Mouse (Mus musculus) intestine, postnatal 0 days (tissue): ENCODE results near the gene Cyp4f14. TPM values are rescaled to one million over a fixed set of nuclear protein-coding genes. Genes with fewer than 3 reads are reported as not detected.

ENCODE experiments used
- ATAC-seq: fragments of 200-750 bp; cut with Nextera tagmentation; 2 replicates; pipeline ENCODE4 v1.8.0; 2017; ENCODE audit warnings: mild to moderate bottlenecking, moderate TSS enrichment, moderate library complexity
- H3K27ac ChIP-seq: fragments of 300-500 bp; sonication (generic); 2 replicates; pipeline ENCODE4 v1.5.1; 2014; ENCODE audit warnings: mild to moderate bottlenecking, low read depth, low read length, moderate library complexity
- H3K27me3 ChIP-seq: fragments of 300-500 bp; sonication (generic); replicated peaks from 2 replicates; pipeline ENCODE4 v1.6.1; 2014; ENCODE audit warnings: low read length, mixed read lengths; ENCODE audit not compliant: control insufficient read depth, insufficient read depth
- H3K36me3 ChIP-seq: fragments of 300-500 bp; sonication (generic); 2 replicates; pipeline ENCODE4 v1.6.1; 2014; ENCODE audit warnings: mild to moderate bottlenecking, moderate library complexity; ENCODE audit not compliant: control insufficient read depth, insufficient read depth
- H3K4me1 ChIP-seq: fragments of 300-500 bp; sonication (generic); replicated peaks from 2 replicates; pipeline ENCODE4 v1.6.1; 2014; ENCODE audit warnings: antibody characterized with exemption, low read length, mixed read lengths; ENCODE audit not compliant: control insufficient read depth, insufficient read depth
- H3K4me2 ChIP-seq: fragments of 300-500 bp; sonication (generic); replicated peaks from 2 replicates; pipeline ENCODE4 v1.6.1; 2014; ENCODE audit warnings: low read depth, mild to moderate bottlenecking, moderate library complexity
- H3K4me3 ChIP-seq: fragments of 300-500 bp; sonication (generic); 2 replicates; pipeline ENCODE4 v1.5.1; 2014; ENCODE audit warnings: low read depth, low read length
- H3K9ac ChIP-seq: fragments of 300-500 bp; sonication (generic); 2 replicates; pipeline ENCODE4 v1.6.1; 2014; ENCODE audit warnings: mild to moderate bottlenecking, low read depth, low read length
- H3K9me3 ChIP-seq: fragments of 300-500 bp; sonication (generic); 2 replicates; pipeline ENCODE4 v1.6.1; 2016; ENCODE audit warnings: mixed run types; ENCODE audit not compliant: control insufficient read depth
- CTCF ChIP-seq: sonication (generic); IDR thresholded peaks from 2 replicates; pipeline ENCODE4 v1.5.1; 2016; ENCODE audit warnings: low read depth, mild to moderate bottlenecking, control low read depth, antibody characterized with exemption, moderate library complexity
- WGBS: fragments of 180-500 bp; shearing (Covaris S2); extraction: QIAGEN DNeasy Blood & Tissue Kit; methylation state at CpG from one replicate; pipeline ENCODE4 v1.1.7; 2014; 5-methylcytosine and 5-hydroxymethylcytosine counted together
- polyA plus RNA-seq: library from polyadenylated mRNA; unstranded; fragments of >200 nt; fragmentation: Nextera tagmentation; extraction: Ambion mirVana; gene quantifications from 2 replicates; pipeline ENCODE4 v1.2.1, GENCODE M21; 2015

Gene Cyp4f14
- polyA plus RNA-seq, 1 experiment from 2014 or later, result 1.9 TPM

GRCm38 (mm10) chr17:32947215-32947914 is 30.2 kb upstream of the Cyp4f14 start, which contains the start of gene Cyp4f13:
Gene Cyp4f13, minus strand, starts transcription at chr17:32947402.
- Histone ChIP-seq H3K27me3 (no peaks in the 10 kb centered on the region), H3K27ac (peak within 1 kb of the TSS; percentile 82), H3K4me1 (peaks cover 3% of the 10 kb centered on the region), H3K9me3 (no peaks in the 10 kb centered on the region), H3K4me3 (peak within 1 kb of the TSS; percentile 66), H3K9ac (peak within 1 kb of the TSS; percentile 70), H3K4me2 (peak within 1 kb of the TSS; percentile 94), H3K36me3 (no peaks in the 10 kb centered on the region)
- no peak for TF ChIP-seq CTCF
- ATAC-seq, result peak; percentile 97
- 5% methylated on average over 12 of the region's 12 CpGs for WGBS

GRCm38 (mm10) chr17:32946716-32947115 is 29.6 kb upstream of the Cyp4f14 start:
- Histone ChIP-seq H3K9ac (peak overlapping the region; percentile 70), H3K36me3 (no peaks in the 10 kb centered on the region), H3K4me2 (peak overlapping the region; percentile 94), H3K27me3 (no peaks in the 10 kb centered on the region), H3K9me3 (no peaks in the 10 kb centered on the region), H3K27ac (peak overlapping the region; percentile 82), H3K4me1 (peaks cover 3% of the 10 kb centered on the region), H3K4me3 (peak overlapping the region; percentile 66)
- 0 out of 2 replicates have a peak, but pooled peaks have one; percentile 1 for ATAC-seq
- 32% methylated on average over 9 of the region's 9 CpGs for WGBS
- no peak for TF ChIP-seq CTCF

- Histone ChIP-seq H3K9ac (no peak overlapping the region), H3K9me3 (no peaks in the 10 kb centered on the region), H3K27ac (no peak overlapping the region), H3K4me1 (peaks cover 3% of the 10 kb centered on the region), H3K4me3 (no peak overlapping the region), H3K36me3 (peaks cover 7% of the 10 kb centered on the region; the same call in 1 of the 2 replicates), H3K27me3 (no peaks in the 10 kb centered on the region), H3K4me2 (no peak overlapping the region)
- TF ChIP-seq CTCF, result peak; percentile 59
- no peak for ATAC-seq
- WGBS, result 60% methylated on average over 3 of the region's 3 CpGs
Measured at GRCm38 (mm10) chr17:32944402-32945035, 27.4 kb upstream of the Cyp4f14 start.

GRCm38 (mm10) chr17:32943661-32944060 is 26.5 kb upstream of the Cyp4f14 start:
- no peak overlapping the region for H3K9ac ChIP-seq
- H3K4me2 ChIP-seq, result no peak overlapping the region
- no peak for ATAC-seq
- no peak overlapping the region for H3K4me3 ChIP-seq
- H3K27ac ChIP-seq, result no peak overlapping the region
- H3K9me3 ChIP-seq, result no peaks in the 10 kb centered on the region
- TF ChIP-seq CTCF, result no peak
- no peaks in the 10 kb centered on the region for H3K27me3 ChIP-seq
- H3K36me3 ChIP-seq, result peaks cover 7% of the 10 kb centered on the region; the same call in 1 of the 2 replicates
- H3K4me1 ChIP-seq, result peaks cover 3% of the 10 kb centered on the region
- 83% methylated on average over 3 of the region's 3 CpGs for WGBS

GRCm38 (mm10) chr17:32939831-32940230 is 22.7 kb upstream of the Cyp4f14 start:
- Histone ChIP-seq H3K4me3 (no peak overlapping the region), H3K9me3 (no peaks in the 10 kb centered on the region), H3K4me2 (no peak overlapping the region), H3K9ac (no peak overlapping the region), H3K27me3 (no peaks in the 10 kb centered on the region), H3K36me3 (peaks cover 7% of the 10 kb centered on the region; the same call in 1 of the 2 replicates), H3K4me1 (no peaks in the 10 kb centered on the region), H3K27ac (no peak overlapping the region)
- no peak for ATAC-seq
- 89% methylated on average over 4 of the region's 4 CpGs for WGBS
- TF ChIP-seq CTCF, result no peak

- Histone ChIP-seq H3K4me1 (no peaks in the 10 kb centered on the region; the same call in 1 of the 2 replicates), H3K27ac (peak overlapping the region; percentile 75), H3K4me3 (no peak overlapping the region), H3K36me3 (no peaks in the 10 kb centered on the region), H3K4me2 (peak overlapping the region; percentile 30; the same call in 1 of the 2 replicates), H3K27me3 (no peaks in the 10 kb centered on the region), H3K9me3 (no peaks in the 10 kb centered on the region), H3K9ac (no peak overlapping the region)
- TF ChIP-seq CTCF, result no peak
- WGBS, result 38% methylated on average over 5 of the region's 5 CpGs
- peak; percentile 77 for ATAC-seq
Measured at GRCm38 (mm10) chr17:32927803-32928202, 10.7 kb upstream of the Cyp4f14 start.
